Mouse (Mus musculus): ENCODE results near the gene Wdr62. TPM values are rescaled to one million over a fixed set of nuclear protein-coding genes. Genes with fewer than 3 reads are reported as not detected.

Gene Wdr62
- polyA plus RNA-seq, 2 experiments: 7.5 to 14.0 TPM

- Histone ChIP-seq H3K27ac (no peak overlapping the region), H3K9me3 (ENCODE audit: control insufficient read depth, low read length) (no peaks in the 10 kb centered on the region), H3K4me2 (ENCODE audit: low read depth) (no peak overlapping the region), H3K4me3 (ENCODE audit: insufficient read depth in 1 of 2, low read depth in 2 of 2, low read length in 2 of 2) (no peak overlapping the region), H3K4me1 (replicated peaks; ENCODE audit: control insufficient read depth in 2 of 2, insufficient read depth in 2 of 2, low read length in 1 of 2) (no peaks in the 10 kb centered on the region), H3K27me3 (ENCODE audit: control insufficient read depth, insufficient read depth, low read length) (no peaks in the 10 kb centered on the region), H3K36me3 (replicated peaks; ENCODE audit: control insufficient read depth, insufficient read depth, low read depth) (no peaks in the 10 kb centered on the region), H3K9ac (replicated peaks) (no peak overlapping the region)
- WGBS (ENCODE audit: insufficient replicate concordance): 56% methylated on average over 5 of the region's 5 CpGs
- TF ChIP-seq CTCF (IDR thresholded peaks at IDR 0.05; ENCODE audit: low read depth) (no peak), EP300 (IDR thresholded peaks at IDR 0.05; ENCODE audit: low read depth) (no peak)
- ATAC-seq (ENCODE audit: insufficient read depth) (no peak), DNase-seq (ENCODE audit: low read depth in 3 of 3, low spot score in 3 of 3) (no peak)
Measured at GRCm38 (mm10) chr7:30294296-30294695, 14.1 kb upstream of the Wdr62 start.

DNA sequence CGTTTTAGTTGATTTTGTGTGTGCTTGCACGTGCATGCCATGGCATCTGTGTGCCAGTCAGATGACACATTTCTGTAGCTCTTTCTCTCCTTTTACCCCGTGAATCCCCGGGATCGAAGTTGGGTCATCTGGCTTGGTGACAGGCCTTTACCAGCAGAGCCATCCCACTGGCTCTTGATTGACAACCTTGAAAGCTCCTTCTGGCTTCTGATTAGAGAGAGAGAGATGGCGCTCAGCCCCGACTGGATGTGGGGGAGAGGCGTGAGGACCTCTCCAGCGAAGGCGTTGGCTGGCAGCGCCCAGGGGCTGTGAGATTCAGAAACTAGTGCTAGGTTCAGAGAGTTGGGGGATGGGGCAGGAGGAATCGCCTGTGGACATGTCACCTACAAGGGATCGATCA, 13.6 kb upstream of the Wdr62 start:
- no peaks in the 10 kb centered on the region for H3K36me3 ChIP-seq (replicated peaks; ENCODE audit: control insufficient read depth, insufficient read depth, low read depth)
- H3K9me3 ChIP-seq (ENCODE audit: control insufficient read depth, low read length): no peaks in the 10 kb centered on the region
- no peaks in the 10 kb centered on the region for H3K4me1 ChIP-seq (replicated peaks; ENCODE audit: control insufficient read depth in 2 of 2, insufficient read depth in 2 of 2, low read length in 1 of 2)
- H3K4me3 ChIP-seq (ENCODE audit: insufficient read depth in 1 of 2, low read depth in 2 of 2, low read length in 2 of 2): no peak overlapping the region
- no peak overlapping the region for H3K9ac ChIP-seq (replicated peaks)
- TF ChIP-seq CTCF (IDR thresholded peaks at IDR 0.05; ENCODE audit: low read depth): no peak
- no peak for TF ChIP-seq EP300 (IDR thresholded peaks at IDR 0.05; ENCODE audit: low read depth)
- WGBS (ENCODE audit: insufficient replicate concordance): 72% methylated on average over 13 of the region's 13 CpGs
- H3K27me3 ChIP-seq (ENCODE audit: control insufficient read depth, insufficient read depth, low read length): no peaks in the 10 kb centered on the region
- DNase-seq (ENCODE audit: low read depth in 3 of 3, low spot score in 3 of 3) (no peak), ATAC-seq (ENCODE audit: insufficient read depth) (no peak)
- H3K27ac ChIP-seq: no peak overlapping the region
- no peak overlapping the region for H3K4me2 ChIP-seq (ENCODE audit: low read depth)

DNA sequence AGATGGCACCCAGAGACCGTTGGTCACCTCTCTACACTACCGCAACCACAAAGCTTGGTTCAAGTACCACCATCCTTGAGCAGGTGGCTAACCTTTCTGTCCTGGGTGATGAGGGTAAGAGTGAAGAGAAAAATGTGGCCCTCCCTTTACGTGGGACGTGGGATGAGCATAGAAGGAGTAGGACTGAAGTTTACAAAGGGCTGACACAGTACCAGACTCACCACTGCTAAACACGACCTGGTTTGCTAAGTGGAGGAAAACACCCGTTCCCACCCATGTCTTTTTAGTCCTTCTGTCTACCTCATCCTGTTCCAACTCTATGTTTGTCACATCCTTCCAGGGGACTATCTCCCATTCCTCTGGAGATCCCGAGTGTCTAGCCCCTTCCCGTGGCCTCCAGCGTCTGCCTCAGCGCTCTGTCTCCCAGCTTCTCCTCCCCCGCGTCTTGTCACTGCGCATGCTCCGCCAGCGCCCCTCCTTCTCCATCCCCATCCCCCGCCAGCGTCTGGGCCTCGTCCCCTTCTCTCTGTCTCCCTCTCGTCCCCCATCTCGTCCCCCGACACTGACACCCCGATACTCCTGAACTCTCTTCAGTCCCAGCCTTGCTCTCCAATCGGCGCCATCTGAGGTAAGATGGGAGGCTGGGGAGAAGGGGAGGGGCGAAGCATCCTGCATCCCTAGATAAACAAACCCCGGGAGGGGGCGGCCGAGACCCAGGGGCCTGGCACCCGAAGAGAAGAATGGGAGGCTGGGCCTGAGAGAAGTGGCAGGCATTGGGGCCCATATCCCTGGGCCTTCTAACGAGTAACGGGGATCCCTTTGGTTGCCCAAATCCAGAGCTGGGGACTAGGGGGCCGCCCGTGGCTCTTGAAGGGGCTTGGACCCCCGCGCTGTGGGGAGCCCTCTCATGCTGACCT, 11.3 kb upstream of the Wdr62 start, which contains the start of gene Clip3:
TSS of gene Clip3 (plus strand) at position 514 of the 917 bp plus-strand sequence.
- H3K27ac ChIP-seq: no peak within 1 kb of the TSS

DNA sequence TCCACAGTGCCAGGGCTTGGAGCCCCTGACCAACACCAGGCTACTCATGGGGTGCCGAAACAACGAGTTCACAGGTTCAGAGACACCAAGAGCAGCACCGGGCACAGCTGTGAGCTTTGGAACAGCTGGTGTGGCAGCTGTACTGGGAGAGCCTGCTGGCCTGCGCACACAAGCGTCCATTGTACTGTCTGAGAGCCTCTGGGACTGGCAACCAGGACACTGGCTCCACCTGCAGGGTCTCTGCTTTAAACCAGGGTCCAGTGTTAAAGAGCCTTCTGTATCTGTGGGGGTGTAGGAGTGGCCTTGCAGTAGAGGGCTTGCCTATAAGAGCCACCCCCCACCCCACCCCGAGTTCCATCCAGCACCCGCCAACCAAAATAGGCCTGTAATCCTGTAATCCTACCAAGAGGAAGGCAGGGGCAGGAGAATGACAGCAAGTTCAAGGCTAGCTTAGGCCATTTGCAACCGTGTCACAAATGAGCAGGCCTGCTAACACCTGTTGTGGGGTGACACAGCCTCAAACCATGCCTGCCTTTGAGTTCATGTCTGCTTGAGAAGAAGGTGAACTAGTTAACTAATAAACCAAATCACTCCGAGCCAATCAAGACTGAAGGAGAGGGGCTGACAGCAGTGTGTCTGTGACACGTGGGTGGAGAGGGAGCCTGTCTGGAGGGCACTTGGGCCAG, 9.6 kb upstream of the Wdr62 start:
- H3K4me1 ChIP-seq (replicated peaks; ENCODE audit: control insufficient read depth in 2 of 2, insufficient read depth in 2 of 2, low read length in 1 of 2): no peaks in the 10 kb centered on the region
- no peaks in the 10 kb centered on the region for H3K36me3 ChIP-seq (replicated peaks; ENCODE audit: control insufficient read depth, insufficient read depth, low read depth)
- H3K27ac ChIP-seq: no peak overlapping the region
- no peak overlapping the region for H3K9ac ChIP-seq (replicated peaks)
- no peaks in the 10 kb centered on the region for H3K9me3 ChIP-seq (ENCODE audit: control insufficient read depth, low read length)
- no peak overlapping the region for H3K4me2 ChIP-seq (ENCODE audit: low read depth)
- no peak overlapping the region for H3K4me3 ChIP-seq (ENCODE audit: insufficient read depth in 1 of 2, low read depth in 2 of 2, low read length in 2 of 2)
- WGBS (ENCODE audit: insufficient replicate concordance): 47% methylated on average over 10 of the region's 10 CpGs
- no peaks in the 10 kb centered on the region for H3K27me3 ChIP-seq (ENCODE audit: control insufficient read depth, insufficient read depth, low read length)
- ATAC-seq (ENCODE audit: insufficient read depth): no peak
- TF ChIP-seq EP300 (IDR thresholded peaks at IDR 0.05; ENCODE audit: low read depth) (no peak), CTCF (IDR thresholded peaks at IDR 0.05; ENCODE audit: low read depth) (no peak)
- no peak for DNase-seq (ENCODE audit: low read depth in 3 of 3, low spot score in 3 of 3)

More for the DNA sequence above, 11.3 kb upstream of the Wdr62 start, which contains the start of gene Clip3:
- DNase-seq (ENCODE audit: low read depth in 3 of 3, low spot score in 3 of 3) (no peak), ATAC-seq (ENCODE audit: insufficient read depth) (no peak)
- TF ChIP-seq EP300 (IDR thresholded peaks at IDR 0.05; ENCODE audit: low read depth) (no peak), CTCF (IDR thresholded peaks at IDR 0.05; ENCODE audit: low read depth) (no peak)
- Histone ChIP-seq H3K36me3 (replicated peaks; ENCODE audit: control insufficient read depth, insufficient read depth, low read depth) (no peaks in the 10 kb centered on the region), H3K4me1 (replicated peaks; ENCODE audit: control insufficient read depth in 2 of 2, insufficient read depth in 2 of 2, low read length in 1 of 2) (no peaks in the 10 kb centered on the region), H3K9ac (replicated peaks) (no peak within 1 kb of the TSS), H3K4me2 (ENCODE audit: low read depth) (no peak within 1 kb of the TSS), H3K27me3 (ENCODE audit: control insufficient read depth, insufficient read depth, low read length) (no peaks in the 10 kb centered on the region), H3K4me3 (ENCODE audit: insufficient read depth in 1 of 2, low read depth in 2 of 2, low read length in 2 of 2) (peak within 1 kb of the TSS; percentile 23 to 27; a peak in 3 of 4 replicates), H3K9me3 (ENCODE audit: control insufficient read depth, low read length) (no peaks in the 10 kb centered on the region)
- 10% methylated on average over 35 of the region's 35 CpGs for WGBS (ENCODE audit: insufficient replicate concordance)
